Mouse (Mus musculus): ENCODE results near the gene Myo18b.

Myo18b gene

GRCm38 (mm10) chr5:112678153-112678552, 218.0 kb downstream of the Myo18b start:
- no peak for DNase-seq (ENCODE audit: low read depth, low spot score)

- no peak for DNase-seq (ENCODE audit: low read depth, low spot score)
These were observed 221.4 kb downstream of the Myo18b start for GRCm38 (mm10) chr5:112674806-112675205.

- DNase-seq (ENCODE audit: low read depth, low spot score), result no peak
These were observed 223.7 kb downstream of the Myo18b start for GRCm38 (mm10) chr5:112672457-112672856.

GRCm38 (mm10) chr5:112671961-112672360, 224.2 kb downstream of the Myo18b start:
- peak; percentile 87 for DNase-seq (ENCODE audit: low read depth, low spot score)

GRCm38 (mm10) chr5:112667153-112667552, 229.0 kb downstream of the Myo18b start:
- DNase-seq (ENCODE audit: low read depth, low spot score), result no peak

- no peak for DNase-seq (ENCODE audit: low read depth, low spot score)
These were observed 230.5 kb downstream of the Myo18b start for GRCm38 (mm10) chr5:112665661-112666060.

- DNase-seq (ENCODE audit: low read depth, low spot score), result no peak
These were observed 232.5 kb downstream of the Myo18b start for GRCm38 (mm10) chr5:112663701-112664100.

GRCm38 (mm10) chr5:112660924-112661431, 235.2 kb downstream of the Myo18b start:
- DNase-seq (ENCODE audit: low read depth, low spot score), result peak; percentile 95

GRCm38 (mm10) chr5:112659295-112659694, 236.9 kb downstream of the Myo18b start:
- DNase-seq (ENCODE audit: low read depth, low spot score), result no peak

- DNase-seq (ENCODE audit: low read depth, low spot score), result no peak
These were observed 239.4 kb downstream of the Myo18b start for GRCm38 (mm10) chr5:112656811-112657210.

- DNase-seq (ENCODE audit: low read depth, low spot score), result no peak
These were observed 240.1 kb downstream of the Myo18b start for GRCm38 (mm10) chr5:112655986-112656541.

GRCm38 (mm10) chr5:112655529-112655928, 240.6 kb downstream of the Myo18b start:
- DNase-seq (ENCODE audit: low read depth, low spot score), result no peak

- no peak for DNase-seq (ENCODE audit: low read depth, low spot score)
These were observed 244.1 kb downstream of the Myo18b start for GRCm38 (mm10) chr5:112652036-112652435.

GRCm38 (mm10) chr5:112649164-112649702, 246.9 kb downstream of the Myo18b start:
- no peak for DNase-seq (ENCODE audit: low read depth, low spot score)

- peak; percentile 83 for DNase-seq (ENCODE audit: low read depth, low spot score)
These were observed 249.3 kb downstream of the Myo18b start for GRCm38 (mm10) chr5:112646871-112647270.

GRCm38 (mm10) chr5:112645535-112645934, 250.6 kb downstream of the Myo18b start:
- DNase-seq (ENCODE audit: low read depth, low spot score), result peak; percentile 37

GRCm38 (mm10) chr5:112643533-112644272, 252.5 kb downstream of the Myo18b start:
- DNase-seq (ENCODE audit: low read depth, low spot score), result peak; percentile 67

- peak; percentile 48 for DNase-seq (ENCODE audit: low read depth, low spot score)
These were observed 253.4 kb downstream of the Myo18b start for GRCm38 (mm10) chr5:112642731-112643130.

- no peak for DNase-seq (ENCODE audit: low read depth, low spot score)
These were observed 254.4 kb downstream of the Myo18b start for GRCm38 (mm10) chr5:112641770-112642169.

GRCm38 (mm10) chr5:112641131-112641530, 255.0 kb downstream of the Myo18b start:
- no peak for DNase-seq (ENCODE audit: low read depth, low spot score)

GRCm38 (mm10) chr5:112640651-112641050, 255.5 kb downstream of the Myo18b start:
- peak; percentile 81 for DNase-seq (ENCODE audit: low read depth, low spot score)
